Mouse (Mus musculus) c-Kit-negative CD71-positive TER-119-positive erythroid progenitor cells, embryonic 14.5 days (primary cell): ENCODE data around the gene Kif13a.

ENCODE experiments used
- DNase-seq: peaks from one replicate; pipeline ENCODE4 v3.0.0-alpha.2; 2013; ENCODE audit warnings: low read depth, low spot score

Gene Kif13a

GRCm38 (mm10) chr13:46929719-46930658 lies at the start of gene Kif13a:
Gene Kif13a (minus strand): TSS chr13:46929867.
- DNase-seq = no peak

GRCm38 (mm10) chr13:46976532-46976931 lies 46.9 kb upstream of the Kif13a start:
- no peak for DNase-seq

DNA sequence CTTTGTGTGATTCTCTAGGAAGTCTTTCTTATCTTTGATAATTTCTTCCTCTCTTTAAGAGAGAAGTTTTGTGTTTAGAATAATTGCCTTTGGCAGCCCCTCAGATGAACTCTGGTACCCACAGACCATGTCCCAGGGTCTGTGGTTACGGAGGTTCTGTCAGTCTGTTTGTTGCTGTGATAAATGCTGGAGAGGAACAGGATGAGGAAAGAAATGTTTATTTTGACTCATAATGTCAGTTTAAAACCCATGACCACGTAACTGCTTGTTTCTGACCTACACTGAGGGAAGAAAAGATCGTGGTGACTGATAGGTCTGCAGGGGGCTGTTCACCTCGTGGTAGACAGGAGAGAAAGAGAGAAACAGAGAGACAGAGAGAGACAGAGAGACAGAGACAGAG lies 46.3 kb upstream of the Kif13a start:
- no peak for DNase-seq

GRCm38 (mm10) chr13:46975031-46975551 lies 45.4 kb upstream of the Kif13a start:
- no peak for DNase-seq

DNA sequence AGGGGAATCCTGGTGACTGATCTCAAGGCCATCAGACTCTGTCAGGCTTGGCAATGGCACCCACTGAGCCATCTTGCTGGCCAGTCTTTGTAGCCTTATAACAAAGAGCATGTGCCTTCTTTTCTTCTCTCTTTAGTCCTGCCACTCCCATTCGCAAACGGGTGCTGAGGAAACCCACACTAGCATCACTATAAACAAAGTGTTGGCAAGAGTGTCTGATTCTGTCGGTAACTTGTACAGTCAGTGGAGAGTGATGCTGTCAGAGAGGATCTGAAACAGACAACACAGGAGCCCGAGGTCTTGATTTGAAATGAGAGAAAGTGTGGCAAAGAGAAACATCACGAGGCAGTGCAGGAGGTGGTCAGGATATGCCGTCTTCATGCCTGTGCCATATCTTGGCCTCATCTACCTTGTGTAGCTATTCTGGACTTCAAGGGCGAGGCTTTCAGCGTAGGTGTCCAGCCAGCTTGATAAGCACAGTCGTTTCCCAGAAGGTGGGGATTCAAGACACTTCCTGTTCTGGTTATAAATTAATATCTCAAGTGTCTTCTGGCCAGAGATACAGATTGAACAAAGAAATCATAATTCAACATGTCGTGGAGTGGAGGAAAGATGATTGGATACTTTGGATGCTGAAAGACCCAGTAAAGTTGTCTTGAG lies 40.7 kb upstream of the Kif13a start:
- no peak for DNase-seq

- no peak for DNase-seq
These were observed 39.0 kb upstream of the Kif13a start for GRCm38 (mm10) chr13:46968626-46969025.

GRCm38 (mm10) chr13:46967308-46967707 lies 37.6 kb upstream of the Kif13a start:
- DNase-seq = no peak

- DNase-seq = no peak
These were observed 31.3 kb upstream of the Kif13a start for GRCm38 (mm10) chr13:46960878-46961474.

DNA sequence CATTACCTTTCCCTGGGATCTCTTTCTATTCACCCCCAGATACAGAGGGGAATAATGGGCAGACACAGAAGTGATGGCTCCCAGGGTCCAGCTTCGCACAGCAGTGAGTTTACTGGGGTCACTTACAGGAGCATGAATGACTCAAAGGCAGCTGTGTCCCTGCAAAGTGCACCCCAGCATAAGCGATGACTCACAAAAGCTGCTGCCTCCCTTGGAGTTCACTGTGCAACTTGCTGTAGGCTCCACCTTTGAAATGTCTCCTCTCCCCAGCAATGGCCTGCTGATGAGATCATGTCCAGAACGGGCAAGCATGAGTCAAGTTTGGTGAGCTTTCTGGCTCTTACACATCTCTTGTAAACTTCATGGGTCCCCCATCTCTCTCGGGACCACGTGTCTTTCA lies 29.5 kb upstream of the Kif13a start:
- no peak for DNase-seq

- DNase-seq = no peak
These were observed 21.5 kb upstream of the Kif13a start for GRCm38 (mm10) chr13:46951212-46951611.

DNA sequence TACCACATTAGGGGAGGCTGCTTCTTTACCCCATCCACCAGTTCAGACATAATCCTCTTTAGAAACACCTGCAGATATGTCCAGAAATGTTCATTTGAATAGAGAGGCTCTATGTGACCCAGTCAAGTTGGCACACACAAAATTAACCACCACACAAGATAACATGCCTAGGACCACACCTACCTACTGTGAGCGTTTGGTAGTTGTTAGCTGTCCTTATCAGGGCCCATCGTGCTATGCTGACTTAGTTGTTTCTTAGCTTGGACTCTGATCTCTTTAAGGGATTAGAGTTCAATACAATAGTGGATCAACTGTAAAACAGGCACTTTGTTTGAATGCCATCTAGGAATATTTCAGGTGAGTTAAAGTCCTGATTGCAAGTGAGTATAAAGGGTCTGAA lies 20.1 kb upstream of the Kif13a start:
- DNase-seq = no peak

DNA sequence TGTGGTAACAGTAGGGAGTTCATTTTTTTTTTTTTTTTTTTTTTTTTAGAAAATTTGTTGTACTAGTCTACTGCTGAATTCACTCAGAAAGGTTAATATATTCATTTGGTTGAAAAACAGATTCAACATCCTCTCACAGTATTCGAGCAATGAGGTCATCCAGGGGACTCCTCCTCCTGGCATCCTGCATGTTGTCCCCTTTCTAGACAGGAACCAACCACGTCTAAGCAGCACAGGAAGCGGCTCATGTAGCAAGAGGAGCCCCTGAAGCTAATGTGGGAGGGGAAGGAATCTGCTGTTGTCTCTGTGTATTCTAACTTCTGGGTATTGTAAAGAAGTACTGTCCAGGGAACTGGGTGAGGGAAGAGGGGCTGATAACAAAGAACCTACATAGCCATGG lies 18.4 kb upstream of the Kif13a start:
- no peak for DNase-seq

DNA sequence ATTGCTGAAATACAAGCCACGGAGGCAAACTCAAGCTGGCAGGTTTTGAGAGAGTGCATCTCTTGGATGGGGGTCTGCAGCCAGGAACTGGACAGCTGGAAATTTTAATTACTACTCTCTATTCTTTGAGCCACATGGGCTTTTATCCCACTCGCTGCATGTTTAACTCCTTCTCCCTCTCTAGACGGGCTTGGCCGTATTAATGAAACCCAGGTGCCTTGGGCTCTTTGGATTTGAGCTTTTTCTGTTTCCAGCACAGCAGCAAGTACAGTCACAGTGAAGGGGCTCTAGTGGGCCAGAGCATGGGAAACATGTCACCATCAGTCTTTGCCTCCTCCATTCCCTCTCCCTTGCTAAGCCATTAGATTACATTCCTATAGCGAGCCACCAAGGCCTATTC lies 16.4 kb upstream of the Kif13a start:
- DNase-seq = no peak

- DNase-seq = no peak
These were observed 15.6 kb upstream of the Kif13a start for GRCm38 (mm10) chr13:46945256-46945655.

GRCm38 (mm10) chr13:46943294-46943693 lies 13.6 kb upstream of the Kif13a start:
- no peak for DNase-seq

- DNase-seq = no peak
These were observed 4.4 kb upstream of the Kif13a start for GRCm38 (mm10) chr13:46934116-46934515.

- DNase-seq = no peak
These were observed 3.2 kb upstream of the Kif13a start for GRCm38 (mm10) chr13:46932846-46933245.

DNA sequence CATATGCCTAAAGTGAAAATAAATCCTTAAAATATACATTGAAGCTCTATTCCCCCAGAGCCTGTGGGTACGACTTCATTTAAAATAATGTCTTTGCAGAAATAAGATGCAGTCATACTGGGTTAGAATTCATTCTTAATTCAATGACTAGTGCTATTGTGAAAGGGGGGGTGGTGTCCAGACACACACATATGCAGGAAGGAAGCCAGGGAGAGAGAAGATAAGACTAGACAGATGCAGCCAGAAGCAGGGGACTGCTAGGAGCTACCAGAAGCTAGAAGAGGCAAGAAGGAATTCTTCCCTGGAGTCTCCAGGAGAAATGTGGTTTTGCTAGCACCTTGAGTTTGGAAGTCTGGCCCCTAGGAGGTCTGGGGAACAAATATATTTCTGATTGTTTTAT lies 2.4 kb upstream of the Kif13a start:
- DNase-seq = no peak

DNA sequence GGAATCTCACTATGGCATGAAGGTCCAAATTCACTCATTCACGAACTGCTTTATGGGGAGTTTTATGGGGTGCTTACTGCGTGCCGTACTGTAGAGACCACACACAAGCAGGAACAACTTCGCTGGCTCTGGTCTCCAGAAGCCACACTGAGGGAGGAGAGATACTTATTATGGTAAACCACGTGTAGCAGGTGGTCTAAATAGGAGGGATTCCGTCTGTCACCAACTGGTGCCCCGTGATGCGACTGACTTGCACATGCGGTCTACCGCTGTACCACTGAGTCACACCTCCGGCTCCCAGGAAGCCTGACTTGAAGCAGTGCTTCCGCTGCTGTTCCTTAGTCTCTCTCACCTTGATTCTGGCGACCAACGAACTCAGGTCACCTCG lies 986 bp upstream of the Kif13a start:
- DNase-seq = no peak

- no peak for DNase-seq
These were observed 541 bp downstream of the Kif13a start for GRCm38 (mm10) chr13:46928961-46929691.

- no peak for DNase-seq
These were observed 1.3 kb downstream of the Kif13a start for GRCm38 (mm10) chr13:46928404-46928803.

GRCm38 (mm10) chr13:46925671-46926070 lies 4.0 kb downstream of the Kif13a start:
- no peak for DNase-seq
